ENCODE assay signal across 8 mouse cellular contexts in genomic region chr13:63256807-63257206, GRCm38 (mm10).
DNase-seq lines count a peak whose midpoint lies in the region; ATAC-seq and TF ChIP-seq lines count a peak whose summit lies in the region.

No protein-coding gene starts in this region.

- WGBS in liver, embryonic 12.5 days (ENCODE audit: insufficient replicate concordance) = 70% methylated on average over 7 of the region's 7 CpGs
- 38% methylated on average over 7 of the region's 7 CpGs for WGBS in stomach, embryonic 14.5 days

- no peaks in the 10 kb centered on the region for H3K9me3 ChIP-seq in E14TG2a.4 (ENCODE audit: low read length)
- no peaks in the 10 kb centered on the region for H3K9me3 ChIP-seq in liver, embryonic 12.5 days (replicated peaks)
- no peaks in the 10 kb centered on the region for H3K9me3 ChIP-seq in stomach, embryonic 14.5 days (ENCODE audit: control insufficient read depth, low read depth, low read length)

- H3K27ac ChIP-seq in liver, embryonic 12.5 days = no peak overlapping the region
- peak overlapping the region; percentile 52; the same call in 1 of the 2 replicates for H3K27ac ChIP-seq in stomach, embryonic 14.5 days (ENCODE audit: low read length)

- H3K27me3 ChIP-seq in E14TG2a.4 (ENCODE audit: insufficient read depth, low read length) = no peaks in the 10 kb centered on the region
- no peaks in the 10 kb centered on the region for H3K27me3 ChIP-seq in liver, embryonic 12.5 days (replicated peaks)
- H3K27me3 ChIP-seq in stomach, embryonic 14.5 days (ENCODE audit: control insufficient read depth, insufficient read depth, low read length) = no peaks in the 10 kb centered on the region

- intact Hi-C loops in heart, postnatal 10 days (cut with DNase I) = loop anchor here (5.0 kb wide), 2 partner anchors 75 to 210 kb away; no protein-coding TSS in a partner anchor

- H3K4me3 ChIP-seq in E14TG2a.4 (replicated peaks; ENCODE audit: low read length) = no peak overlapping the region
- no peak overlapping the region for H3K4me3 ChIP-seq in liver, embryonic 12.5 days
- H3K4me3 ChIP-seq in stomach, embryonic 14.5 days (ENCODE audit: low read depth, low read length) = no peak overlapping the region

- peak; percentile 68 for DNase-seq in brain, adult 2 months (ENCODE audit: low read depth, low spot score)
- peak; percentile 80 to 86 for DNase-seq in heart, postnatal 10 days
- no peak for DNase-seq in layer of hippocampus, postnatal 25 days (ENCODE audit: extremely low spot score in 1 of 2, low spot score in 1 of 2)
- DNase-seq in right cerebral cortex, postnatal 14 days = no peak
- no peak for DNase-seq in cerebellum, postnatal 36 days

- TF ChIP-seq CTCF in E14TG2a.4 (conservative IDR thresholded peaks at IDR 0.05; ENCODE audit: low read length) = 0 out of 2 replicates have a peak, but pooled peaks have one; percentile 2

- H3K9ac ChIP-seq in liver, embryonic 12.5 days = no peak overlapping the region
- H3K9ac ChIP-seq in stomach, embryonic 14.5 days (replicated peaks; ENCODE audit: low read depth, low read length) = no peak overlapping the region

- peaks cover 34% of the 10 kb centered on the region for H3K36me3 ChIP-seq in E14TG2a.4 (ENCODE audit: insufficient read depth, low read length)
- peaks cover 4% of the 10 kb centered on the region for H3K36me3 ChIP-seq in liver, embryonic 12.5 days
- peaks cover 8% of the 10 kb centered on the region; the same call in 1 of the 2 replicates for H3K36me3 ChIP-seq in stomach, embryonic 14.5 days (ENCODE audit: control insufficient read depth, insufficient read depth, low read length)

- peaks cover 33% of the 10 kb centered on the region for H3K4me1 ChIP-seq in E14TG2a.4 (replicated peaks; ENCODE audit: low read depth, low read length)
- H3K4me1 ChIP-seq in liver, embryonic 12.5 days = peaks cover 55% of the 10 kb centered on the region
- peaks cover 24% of the 10 kb centered on the region; the same call in 1 of the 2 replicates for H3K4me1 ChIP-seq in stomach, embryonic 14.5 days (ENCODE audit: control insufficient read depth, insufficient read depth, low read length)

- no peak overlapping the region for H3K4me2 ChIP-seq in liver, embryonic 12.5 days
- no peak overlapping the region for H3K4me2 ChIP-seq in stomach, embryonic 14.5 days (replicated peaks; ENCODE audit: low read depth, low read length)

- ATAC-seq in liver, embryonic 12.5 days = peak; percentile 50
- peak; percentile 80 for ATAC-seq in stomach, embryonic 14.5 days (ENCODE audit: insufficient number of reproducible peaks, insufficient read depth, low FRiP score, low read depth)

Comparison
In these comparisons a context has a peak if more than half of its experiments do, and no peak if none do; other contexts are left out.
1. DNase-seq: peak in brain, adult 2 months (single experiment) and heart, postnatal 10 days (2 of 2); none in layer of hippocampus, postnatal 25 days (0 of 2), right cerebral cortex, postnatal 14 days (single experiment) and cerebellum, postnatal 36 days (0 of 2).